Mouse (Mus musculus): ENCODE data around the gene Trim25. TPM values are rescaled to one million over a fixed set of nuclear protein-coding genes. Genes with fewer than 3 reads are reported as not detected.
"Not testable (repeated sequence)": the region's sequence is repeated elsewhere in the genome, so short reads cannot be mapped to it uniquely, and the experiment has no call there.

The Trim25 gene
- polyA plus RNA-seq, 2 experiments, result 5.6 to 6.1 TPM

GRCm38 (mm10) chr11:89030552-89030951 is 31.4 kb downstream of the Trim25 start:
- Histone ChIP-seq H3K36me3 (ENCODE audit: control insufficient read depth, insufficient read depth, low read length) (no peaks in the 10 kb centered on the region), H3K4me3 (replicated peaks; ENCODE audit: low read length) (no peak overlapping the region), H3K4me1 (ENCODE audit: control insufficient read depth, insufficient read depth, low read length) (no peaks in the 10 kb centered on the region), H3K4me2 (replicated peaks; ENCODE audit: low read depth, low read length, severe bottlenecking) (no peak overlapping the region), H3K27ac (replicated peaks; ENCODE audit: low read depth, low read length) (no peak overlapping the region), H3K9me3 (ENCODE audit: control insufficient read depth, low read length) (no peaks in the 10 kb centered on the region), H3K27me3 (ENCODE audit: control insufficient read depth, insufficient read depth, low read length) (no peaks in the 10 kb centered on the region), H3K9ac (ENCODE audit: low read depth, low read length, severe bottlenecking) (no peak overlapping the region)
- ATAC-seq (ENCODE audit: low FRiP score, low read depth) (no peak), DNase-seq (ENCODE audit: low spot score) (no peak)
- TF ChIP-seq POLR2A (IDR thresholded peaks at IDR 0.05; ENCODE audit: borderline replicate concordance, extremely low read depth, insufficient read depth, insufficient read length), result no peak
- WGBS, result 82% methylated on average over 6 of the region's 6 CpGs

- Histone ChIP-seq H3K4me1 (ENCODE audit: control insufficient read depth, insufficient read depth, low read length) (no peaks in the 10 kb centered on the region), H3K27me3 (ENCODE audit: control insufficient read depth, insufficient read depth, low read length) (no peaks in the 10 kb centered on the region), H3K27ac (replicated peaks; ENCODE audit: low read depth, low read length) (no peak overlapping the region), H3K4me3 (replicated peaks; ENCODE audit: low read length) (no peak overlapping the region), H3K9ac (ENCODE audit: low read depth, low read length, severe bottlenecking) (no peak overlapping the region), H3K4me2 (replicated peaks; ENCODE audit: low read depth, low read length, severe bottlenecking) (no peak overlapping the region), H3K36me3 (ENCODE audit: control insufficient read depth, insufficient read depth, low read length) (no peaks in the 10 kb centered on the region), H3K9me3 (ENCODE audit: control insufficient read depth, low read length) (no peaks in the 10 kb centered on the region)
- ATAC-seq (ENCODE audit: low FRiP score, low read depth) (no peak), DNase-seq (ENCODE audit: low spot score) (no peak)
- WGBS, result 54% methylated on average over 1 of the region's 1 CpGs
- no peak for TF ChIP-seq POLR2A (IDR thresholded peaks at IDR 0.05; ENCODE audit: borderline replicate concordance, extremely low read depth, insufficient read depth, insufficient read length)
Observed at GRCm38 (mm10) chr11:89031189-89031588, 32.0 kb downstream of the Trim25 start.

- no peak overlapping the region for H3K4me2 ChIP-seq (replicated peaks; ENCODE audit: low read depth, low read length, severe bottlenecking)
- DNase-seq (ENCODE audit: low spot score) (no peak), ATAC-seq (ENCODE audit: low FRiP score, low read depth) (no peak)
- H3K4me3 ChIP-seq (replicated peaks; ENCODE audit: low read length), result no peak overlapping the region
- peaks cover 17% of the 10 kb centered on the region for H3K36me3 ChIP-seq (ENCODE audit: control insufficient read depth, insufficient read depth, low read length)
- no peaks in the 10 kb centered on the region for H3K27me3 ChIP-seq (ENCODE audit: control insufficient read depth, insufficient read depth, low read length)
- no peak overlapping the region for H3K9ac ChIP-seq (ENCODE audit: low read depth, low read length, severe bottlenecking)
- H3K4me1 ChIP-seq (ENCODE audit: control insufficient read depth, insufficient read depth, low read length), result no peaks in the 10 kb centered on the region
- no peaks in the 10 kb centered on the region for H3K9me3 ChIP-seq (ENCODE audit: control insufficient read depth, low read length)
- TF ChIP-seq POLR2A (IDR thresholded peaks at IDR 0.05; ENCODE audit: borderline replicate concordance, extremely low read depth, insufficient read depth, insufficient read length), result no peak
- no peak overlapping the region for H3K27ac ChIP-seq (replicated peaks; ENCODE audit: low read depth, low read length)
Observed at GRCm38 (mm10) chr11:89034592-89034991, 35.4 kb downstream of the Trim25 start.

GRCm38 (mm10) chr11:89035552-89035951 is 36.4 kb downstream of the Trim25 start:
- peaks cover 26% of the 10 kb centered on the region for H3K36me3 ChIP-seq (ENCODE audit: control insufficient read depth, insufficient read depth, low read length)
- ATAC-seq (ENCODE audit: low FRiP score, low read depth), result no peak
- WGBS, result 88% methylated on average over 3 of the region's 3 CpGs

GRCm38 (mm10) chr11:89038496-89038895 is 39.3 kb downstream of the Trim25 start:
- Histone ChIP-seq H3K4me2 (replicated peaks; ENCODE audit: low read depth, low read length, severe bottlenecking) (no peak overlapping the region), H3K9ac (ENCODE audit: low read depth, low read length, severe bottlenecking) (no peak overlapping the region), H3K36me3 (ENCODE audit: control insufficient read depth, insufficient read depth, low read length) (peaks cover 38% of the 10 kb centered on the region), H3K27me3 (ENCODE audit: control insufficient read depth, insufficient read depth, low read length) (no peaks in the 10 kb centered on the region), H3K4me3 (replicated peaks; ENCODE audit: low read length) (no peak overlapping the region), H3K27ac (replicated peaks; ENCODE audit: low read depth, low read length) (no peak overlapping the region), H3K4me1 (ENCODE audit: control insufficient read depth, insufficient read depth, low read length) (no peaks in the 10 kb centered on the region), H3K9me3 (ENCODE audit: control insufficient read depth, low read length) (no peaks in the 10 kb centered on the region)
- DNase-seq (ENCODE audit: low spot score), result no peak
- ATAC-seq (ENCODE audit: low FRiP score, low read depth), result no peak
- 91% methylated on average over 6 of the region's 6 CpGs for WGBS
- no peak for TF ChIP-seq POLR2A (IDR thresholded peaks at IDR 0.05; ENCODE audit: borderline replicate concordance, extremely low read depth, insufficient read depth, insufficient read length)

More at GRCm38 (mm10) chr11:89035552-89035951, 36.4 kb downstream of the Trim25 start:
- DNase-seq (ENCODE audit: low spot score), result no peak
- Histone ChIP-seq H3K9ac (ENCODE audit: low read depth, low read length, severe bottlenecking) (no peak overlapping the region), H3K4me1 (ENCODE audit: control insufficient read depth, insufficient read depth, low read length) (no peaks in the 10 kb centered on the region), H3K27me3 (ENCODE audit: control insufficient read depth, insufficient read depth, low read length) (no peaks in the 10 kb centered on the region), H3K27ac (replicated peaks; ENCODE audit: low read depth, low read length) (no peak overlapping the region), H3K4me2 (replicated peaks; ENCODE audit: low read depth, low read length, severe bottlenecking) (no peak overlapping the region), H3K4me3 (replicated peaks; ENCODE audit: low read length) (no peak overlapping the region), H3K9me3 (ENCODE audit: control insufficient read depth, low read length) (no peaks in the 10 kb centered on the region)
- TF ChIP-seq POLR2A (IDR thresholded peaks at IDR 0.05; ENCODE audit: borderline replicate concordance, extremely low read depth, insufficient read depth, insufficient read length), result no peak

GRCm38 (mm10) chr11:89039325-89039724 is 40.1 kb downstream of the Trim25 start:
- WGBS, result 33% methylated on average over 3 of the region's 3 CpGs
- H3K36me3 ChIP-seq (ENCODE audit: control insufficient read depth, insufficient read depth, low read length), result peaks cover 44% of the 10 kb centered on the region
- H3K9me3 ChIP-seq (ENCODE audit: control insufficient read depth, low read length), result no peaks in the 10 kb centered on the region
- DNase-seq (ENCODE audit: low spot score) (no peak), ATAC-seq (ENCODE audit: low FRiP score, low read depth) (no peak)
- TF ChIP-seq POLR2A (IDR thresholded peaks at IDR 0.05; ENCODE audit: borderline replicate concordance, extremely low read depth, insufficient read depth, insufficient read length), result no peak
- H3K4me1 ChIP-seq (ENCODE audit: control insufficient read depth, insufficient read depth, low read length), result no peaks in the 10 kb centered on the region
- no peak overlapping the region for H3K9ac ChIP-seq (ENCODE audit: low read depth, low read length, severe bottlenecking)
- no peak overlapping the region for H3K27ac ChIP-seq (replicated peaks; ENCODE audit: low read depth, low read length)
- H3K4me2 ChIP-seq (replicated peaks; ENCODE audit: low read depth, low read length, severe bottlenecking), result no peak overlapping the region
- H3K27me3 ChIP-seq (ENCODE audit: control insufficient read depth, insufficient read depth, low read length), result no peaks in the 10 kb centered on the region
- H3K4me3 ChIP-seq (replicated peaks; ENCODE audit: low read length), result no peak overlapping the region

- not testable (repeated sequence) for DNase-seq (ENCODE audit: low spot score); H3K9ac ChIP-seq (ENCODE audit: low read depth, low read length, severe bottlenecking); H3K27ac ChIP-seq (replicated peaks; ENCODE audit: low read depth, low read length); H3K4me1 ChIP-seq (ENCODE audit: control insufficient read depth, insufficient read depth, low read length); H3K4me2 ChIP-seq (replicated peaks; ENCODE audit: low read depth, low read length, severe bottlenecking); H3K4me3 ChIP-seq (replicated peaks; ENCODE audit: low read length); ATAC-seq (ENCODE audit: low FRiP score, low read depth); H3K9me3 ChIP-seq (ENCODE audit: control insufficient read depth, low read length); H3K27me3 ChIP-seq (ENCODE audit: control insufficient read depth, insufficient read depth, low read length)
- 87% methylated on average over 6 of the region's 7 CpGs for WGBS
- peaks cover 59% of the 10 kb centered on the region for H3K36me3 ChIP-seq (ENCODE audit: control insufficient read depth, insufficient read depth, low read length)
Observed at GRCm38 (mm10) chr11:89041073-89041472, 41.9 kb downstream of the Trim25 start.
